Mouse (Mus musculus) heart, adult 8-10 months (tissue): ENCODE measurements around the gene Prrc2b. TPM values are rescaled to one million over a fixed set of nuclear protein-coding genes. Genes with fewer than 3 reads are reported as not detected.

Source experiments
- DNase-seq: peaks from one replicate; pipeline ENCODE4 v3.0.0; 2022; ENCODE audit warnings: low spot score
- total RNA-seq, 4 experiments: library from RNA; stranded (reverse); gene quantifications; 2 replicates each; pipeline ENCODE4 v1.2.4; 2022

Gene Prrc2b
- total RNA-seq, 4 experiments from 2014 or later = 83.5 to 94.1 (median 89.2) TPM

GRCm38 (mm10) chr2:32221577-32221976, 70.7 kb downstream of the Prrc2b start:
- DNase-seq = no peak

- no peak for DNase-seq
Observed at GRCm38 (mm10) chr2:32222057-32222456, 71.2 kb downstream of the Prrc2b start.

- no peak for DNase-seq
Observed at GRCm38 (mm10) chr2:32235433-32235832, 84.6 kb downstream of the Prrc2b start.

GRCm38 (mm10) chr2:32235886-32236759, 85.2 kb downstream of the Prrc2b start, which contains the start of gene Pomt1:
Gene Pomt1, plus strand, starts transcription at chr2:32236590.
- peak; percentile 88 for DNase-seq

- peak; percentile 65 for DNase-seq
Observed at GRCm38 (mm10) chr2:32236760-32237487, 86.0 kb downstream of the Prrc2b start.

GRCm38 (mm10) chr2:32237571-32237970, 86.7 kb downstream of the Prrc2b start:
- DNase-seq = no peak

GRCm38 (mm10) chr2:32238708-32239435, 88.0 kb downstream of the Prrc2b start:
- DNase-seq = no peak

- no peak for DNase-seq
Observed at GRCm38 (mm10) chr2:32240591-32240990, 89.7 kb downstream of the Prrc2b start.

- DNase-seq = no peak
Observed at GRCm38 (mm10) chr2:32242986-32243385, 92.1 kb downstream of the Prrc2b start.

- DNase-seq = no peak
Observed at GRCm38 (mm10) chr2:32246741-32247140, 95.9 kb downstream of the Prrc2b start.

- DNase-seq = peak; percentile 20
Observed at GRCm38 (mm10) chr2:32248377-32249361, 97.8 kb downstream of the Prrc2b start.

- peak; percentile 19 for DNase-seq
Observed at GRCm38 (mm10) chr2:32251791-32252527, 101.1 kb downstream of the Prrc2b start.

GRCm38 (mm10) chr2:32252658-32253057, 101.8 kb downstream of the Prrc2b start:
- no peak for DNase-seq

- no peak for DNase-seq
Observed at GRCm38 (mm10) chr2:32253352-32253751, 102.5 kb downstream of the Prrc2b start.

- DNase-seq = no peak
Observed at GRCm38 (mm10) chr2:32254563-32254962, 103.7 kb downstream of the Prrc2b start.

- DNase-seq = no peak
Observed at GRCm38 (mm10) chr2:32256273-32256672, 105.4 kb downstream of the Prrc2b start.

GRCm38 (mm10) chr2:32258887-32259533, 108.1 kb downstream of the Prrc2b start:
- no peak for DNase-seq

GRCm38 (mm10) chr2:32259657-32260417, 109.0 kb downstream of the Prrc2b start, which contains the start of gene Uck1:
Gene Uck1, minus strand, starts transcription at chr2:32260159.
- peak; percentile 88 for DNase-seq

- DNase-seq = peak; percentile 28
Observed at GRCm38 (mm10) chr2:32260635-32261034, 109.8 kb downstream of the Prrc2b start.
